Mouse (Mus musculus): ENCODE measurements around the gene Tiprl.

Tiprl gene

DNA sequence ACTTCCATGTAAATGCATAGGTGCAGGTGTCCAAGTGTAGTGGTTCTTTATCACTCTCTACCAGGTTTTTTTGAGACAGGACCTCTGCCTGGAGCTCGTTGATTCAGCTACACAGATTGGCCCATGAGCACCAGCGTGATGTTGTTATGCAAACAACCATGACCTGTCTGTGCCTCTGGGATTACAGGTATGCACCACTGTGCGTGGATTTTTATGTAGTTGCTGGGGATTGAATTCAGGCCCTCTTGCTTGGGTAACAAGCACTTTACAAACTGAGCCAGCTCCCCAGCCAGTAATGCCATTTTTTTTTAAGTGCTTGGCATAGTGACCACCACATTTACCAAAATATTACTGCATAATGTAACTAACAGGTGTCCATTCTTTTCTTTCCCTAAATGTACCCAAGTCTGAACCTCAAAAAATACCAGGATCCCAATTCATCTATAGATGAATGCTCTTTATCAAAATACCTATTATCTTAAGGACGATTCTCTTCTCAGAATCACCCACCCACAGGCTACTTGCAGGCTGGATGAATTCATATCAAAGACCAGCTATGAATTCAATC, 35.3 kb downstream of the Tiprl start:
- DNase-seq (ENCODE audit: low spot score) = no peak

DNA sequence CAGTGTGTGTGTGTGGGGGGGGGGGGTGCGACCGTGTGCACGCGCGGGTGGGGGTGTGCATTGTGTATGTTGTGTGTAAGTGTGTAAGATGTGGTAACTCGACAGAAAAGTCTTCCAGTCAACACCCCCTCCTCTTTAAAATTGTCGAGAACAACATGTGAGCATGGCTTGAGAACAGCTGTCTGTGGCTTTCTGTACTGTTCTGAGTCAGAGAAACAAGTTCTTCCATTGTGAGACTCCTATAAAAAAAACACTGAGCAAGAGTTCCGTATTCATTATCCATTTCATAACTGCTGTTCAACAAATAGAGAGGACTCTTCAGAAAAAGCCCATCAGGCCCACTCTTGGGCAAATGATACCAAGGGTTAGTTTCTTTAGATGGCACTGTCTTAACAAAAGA, 36.0 kb downstream of the Tiprl start:
- DNase-seq (ENCODE audit: low spot score) = no peak

GRCm38 (mm10) chr1:165199639-165200038, 37.2 kb downstream of the Tiprl start:
- DNase-seq (ENCODE audit: low spot score) = no peak

- no peak for DNase-seq (ENCODE audit: low spot score)
These were observed 37.8 kb downstream of the Tiprl start for GRCm38 (mm10) chr1:165198951-165199350.

- no peak for DNase-seq (ENCODE audit: low spot score)
These were observed 38.9 kb downstream of the Tiprl start for GRCm38 (mm10) chr1:165197875-165198274.

GRCm38 (mm10) chr1:165195396-165195960, 41.3 kb downstream of the Tiprl start:
- DNase-seq (ENCODE audit: low spot score) = no peak

DNA sequence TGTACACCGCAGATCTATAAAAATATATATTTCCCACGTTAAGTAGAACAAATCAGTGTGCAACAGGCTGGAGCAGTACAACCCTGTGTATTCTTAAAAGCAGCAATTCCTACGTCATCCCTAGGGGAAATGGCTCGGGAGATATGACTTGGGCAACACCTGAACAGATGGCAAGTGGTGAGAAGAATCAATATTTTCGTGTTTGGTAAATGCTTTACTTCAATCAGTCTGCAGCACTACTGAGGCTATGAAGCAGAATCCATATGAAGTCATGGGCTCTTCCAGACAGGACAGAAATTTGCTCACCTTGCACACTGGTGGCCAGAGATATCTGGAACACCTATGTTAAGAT, 42.2 kb downstream of the Tiprl start:
- DNase-seq (ENCODE audit: low spot score) = no peak

GRCm38 (mm10) chr1:165193880-165194661, 42.7 kb downstream of the Tiprl start, which contains the start of gene Sft2d2:
Gene Sft2d2, minus strand, starts transcription at chr1:165194438.
- DNase-seq (ENCODE audit: low spot score) = peak; percentile 90

DNA sequence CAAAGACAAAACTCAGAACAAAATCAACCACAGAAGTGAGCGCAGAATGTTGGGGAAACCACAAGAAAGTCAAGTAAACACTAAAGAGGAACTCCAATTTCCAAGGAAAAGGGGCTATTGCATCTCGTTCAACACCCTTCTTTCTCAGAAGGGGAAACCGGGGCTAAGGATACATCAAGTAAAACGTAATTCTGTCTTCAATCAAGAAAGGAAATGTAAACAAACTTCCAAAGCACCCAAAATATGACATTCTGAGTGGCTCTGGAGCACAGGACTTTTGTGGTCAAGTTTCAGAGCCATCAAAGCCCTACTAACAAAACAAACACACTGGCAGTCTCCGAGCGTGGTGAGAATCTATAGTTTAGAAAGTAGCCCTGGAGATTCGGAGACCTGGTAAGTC, 43.4 kb downstream of the Tiprl start:
- DNase-seq (ENCODE audit: low spot score) = no peak

GRCm38 (mm10) chr1:165192714-165193264, 44.0 kb downstream of the Tiprl start:
- DNase-seq (ENCODE audit: low spot score) = no peak

GRCm38 (mm10) chr1:165192102-165192501, 44.7 kb downstream of the Tiprl start:
- no peak for DNase-seq (ENCODE audit: low spot score)

DNA sequence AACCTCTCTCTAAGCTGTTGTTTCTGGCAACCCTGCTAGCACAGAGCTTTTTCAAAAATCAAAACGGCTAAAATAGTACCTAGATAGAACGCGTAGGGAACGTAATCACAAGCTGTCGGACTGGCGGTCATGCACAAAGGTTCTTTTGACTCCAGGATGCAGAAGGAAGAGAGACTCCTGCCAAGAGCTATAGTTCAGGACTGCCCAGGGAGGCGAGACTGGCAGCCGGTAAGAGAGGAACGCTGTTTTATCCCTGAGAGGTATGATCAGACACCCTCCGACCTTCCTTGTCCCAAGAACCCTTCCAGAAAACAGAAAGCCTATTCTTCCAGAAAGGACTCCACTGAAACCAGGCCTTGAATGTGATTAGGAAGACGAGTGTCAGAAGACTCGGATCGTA, 45.2 kb downstream of the Tiprl start:
- no peak for DNase-seq (ENCODE audit: low spot score)

DNA sequence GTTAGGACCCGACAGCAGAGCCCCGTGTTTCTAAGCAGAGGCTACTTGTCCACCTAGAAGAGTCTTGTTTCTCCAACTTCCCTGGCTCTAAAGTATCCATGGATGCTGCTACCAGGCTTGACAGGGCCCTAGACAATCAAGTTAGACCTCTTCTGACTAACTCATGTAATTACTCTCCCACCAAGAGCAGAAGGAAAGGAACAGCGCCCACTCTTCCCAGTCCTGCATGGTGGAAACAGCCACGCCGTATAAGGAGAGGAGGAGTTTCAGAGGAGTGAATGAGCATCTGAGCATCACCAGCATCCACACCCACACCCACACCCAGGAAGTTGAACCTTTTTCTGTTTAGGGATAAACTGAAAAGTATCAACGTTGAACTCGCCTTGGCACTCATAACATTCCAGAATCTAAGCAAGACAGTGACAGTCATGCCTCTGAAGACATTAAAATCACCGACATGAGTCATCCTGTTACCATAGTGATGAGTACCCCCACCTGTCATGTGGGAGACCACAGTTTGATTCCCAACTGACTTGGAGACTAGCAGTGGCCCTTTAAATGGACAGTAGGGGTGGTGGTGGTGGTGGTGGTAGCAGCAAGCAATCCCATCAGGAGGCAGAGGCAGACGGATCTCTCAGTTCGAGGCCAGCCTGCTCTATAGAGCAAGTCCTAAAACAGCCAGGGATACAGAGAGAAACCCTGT, 46.1 kb downstream of the Tiprl start:
- DNase-seq (ENCODE audit: low spot score) = no peak

GRCm38 (mm10) chr1:165190068-165190467, 46.7 kb downstream of the Tiprl start:
- no peak for DNase-seq (ENCODE audit: low spot score)

- DNase-seq (ENCODE audit: low spot score) = no peak
These were observed 47.8 kb downstream of the Tiprl start for GRCm38 (mm10) chr1:165188806-165189580.

DNA sequence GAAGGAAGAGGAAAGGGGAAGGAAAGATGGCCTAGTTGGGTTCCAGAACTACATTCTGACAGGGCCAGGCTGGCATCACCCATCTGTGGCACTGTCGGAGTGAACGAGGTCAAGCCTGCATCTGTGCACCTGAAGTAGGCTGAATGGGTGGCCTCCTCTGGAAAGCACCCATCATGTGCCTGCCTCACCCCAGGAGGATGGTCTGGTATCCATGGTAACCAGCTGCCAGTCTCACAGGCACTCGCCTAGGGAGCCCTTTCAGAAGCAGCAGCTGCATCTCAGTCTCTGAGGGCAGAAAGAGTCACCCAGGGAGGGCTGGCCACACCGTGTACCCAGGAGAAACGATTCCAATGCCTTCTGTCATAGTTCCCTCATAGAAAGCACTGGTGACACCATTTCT, 49.4 kb downstream of the Tiprl start:
- DNase-seq (ENCODE audit: low spot score) = no peak

DNA sequence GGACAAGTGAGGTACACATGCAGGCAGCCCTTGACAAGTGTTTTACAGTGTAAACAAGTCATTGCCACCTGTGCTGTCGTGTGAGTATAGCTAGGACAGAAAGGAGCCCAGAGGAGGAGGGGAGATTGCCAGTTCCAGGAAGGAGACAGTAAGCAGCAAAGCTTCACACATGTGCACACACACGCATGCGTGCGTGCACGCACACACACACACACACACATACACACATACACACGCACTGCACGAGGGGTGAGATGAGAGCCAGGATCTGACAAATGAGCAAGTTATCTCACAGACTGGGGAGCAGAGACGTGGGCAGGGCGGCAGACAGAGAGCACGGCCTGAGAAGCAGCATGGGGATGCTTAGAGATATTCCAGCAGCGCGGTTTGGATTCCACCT, 50.3 kb downstream of the Tiprl start:
- DNase-seq (ENCODE audit: low spot score) = no peak

GRCm38 (mm10) chr1:165185116-165185515, 51.7 kb downstream of the Tiprl start:
- no peak for DNase-seq (ENCODE audit: low spot score)

GRCm38 (mm10) chr1:165184178-165184577, 52.6 kb downstream of the Tiprl start:
- DNase-seq (ENCODE audit: low spot score) = no peak

DNA sequence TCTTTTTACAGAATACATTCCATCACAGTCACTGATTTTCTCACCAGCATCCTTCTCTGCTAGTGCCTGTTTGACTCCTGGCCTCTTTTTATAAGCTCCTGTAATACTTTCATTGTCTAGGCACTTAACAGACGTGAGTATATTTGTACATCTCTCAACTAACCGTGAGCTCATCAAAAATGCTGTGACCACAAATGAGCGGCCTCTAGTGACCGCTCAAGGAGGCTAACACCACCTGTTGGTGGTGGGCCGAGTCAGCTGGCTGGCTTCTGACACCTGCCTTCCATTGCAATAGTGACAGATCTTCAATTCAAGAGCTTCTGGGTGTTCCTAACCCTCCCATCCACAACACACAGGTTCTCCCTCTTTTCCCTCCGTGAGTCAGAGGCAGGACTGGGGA, 53.4 kb downstream of the Tiprl start:
- no peak for DNase-seq (ENCODE audit: low spot score)

DNA sequence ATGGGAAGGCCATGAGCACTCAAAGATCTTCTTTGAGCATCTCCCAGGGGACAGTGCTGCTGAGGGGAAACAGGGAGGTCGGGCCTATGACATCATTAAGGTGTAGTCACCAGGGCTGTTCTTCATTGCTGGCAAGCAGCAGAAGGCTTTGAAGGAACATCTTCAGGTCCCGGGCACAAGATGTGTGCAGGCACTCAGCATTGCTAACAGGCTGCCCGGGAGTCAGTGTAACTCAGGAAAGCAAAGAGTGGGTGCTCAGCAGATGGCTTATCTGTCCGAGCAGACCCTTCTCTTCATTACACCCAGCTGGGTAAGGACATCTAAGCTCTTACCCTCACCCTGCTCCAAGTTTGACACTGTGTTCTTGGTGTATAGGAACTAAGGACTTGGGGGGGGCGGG, 57.5 kb downstream of the Tiprl start:
- DNase-seq (ENCODE audit: low spot score) = no peak

GRCm38 (mm10) chr1:165178075-165178474, 58.7 kb downstream of the Tiprl start:
- DNase-seq (ENCODE audit: low spot score) = no peak

Data from testis, postnatal 14 days (tissue).